Mouse (Mus musculus) heart, embryonic 15.5 days (tissue): ENCODE results near the gene Hist1h2bc. TPM values are rescaled to one million over a fixed set of nuclear protein-coding genes. Genes with fewer than 3 reads are reported as not detected.
"Not testable (repeated sequence)": the region's sequence is repeated elsewhere in the genome, so short reads cannot be mapped to it uniquely, and the experiment has no call there.

Experiments used
- ATAC-seq: fragments of 200-750 bp; cut with Nextera tagmentation; replicated peaks from 2 replicates; pipeline ENCODE4 v1.8.0; 2017; ENCODE audit warnings: low read depth, moderate TSS enrichment; ENCODE audit not compliant: insufficient number of reproducible peaks, insufficient read depth, low FRiP score
- H3K27ac ChIP-seq: fragments of 300-500 bp; sonication (generic); 2 replicates; pipeline ENCODE4 v1.5.1; 2015; ENCODE audit warnings: mild to moderate bottlenecking, inconsistent platforms
- H3K27me3 ChIP-seq: fragments of 300-500 bp; sonication (generic); 2 replicates; pipeline ENCODE4 v1.6.1; 2015; ENCODE audit warnings: inconsistent platforms
- H3K36me3 ChIP-seq: fragments of 300-500 bp; sonication (generic); 2 replicates; pipeline ENCODE4 v1.6.1; 2015; ENCODE audit warnings: mild to moderate bottlenecking, inconsistent platforms
- H3K4me1 ChIP-seq: fragments of 300-500 bp; sonication (generic); replicated peaks from 2 replicates; pipeline ENCODE4 v1.6.1; 2015; ENCODE audit warnings: inconsistent platforms
- H3K4me2 ChIP-seq: fragments of 300-500 bp; sonication (generic); 2 replicates; pipeline ENCODE4 v1.6.1; 2015; ENCODE audit warnings: inconsistent platforms, mild to moderate bottlenecking, moderate library complexity
- H3K4me3 ChIP-seq: fragments of 300-500 bp; sonication (generic); 2 replicates; pipeline ENCODE4 v1.5.1; 2015; ENCODE audit warnings: mild to moderate bottlenecking, inconsistent platforms
- H3K9ac ChIP-seq: fragments of 300-500 bp; sonication (generic); 2 replicates; pipeline ENCODE4 v1.6.1; 2015; ENCODE audit warnings: mild to moderate bottlenecking, inconsistent platforms
- H3K9me3 ChIP-seq: fragments of 300-500 bp; sonication (generic); replicated peaks from 2 replicates; pipeline ENCODE4 v1.6.1; 2016; ENCODE audit warnings: inconsistent platforms
- WGBS: fragments of 180-500 bp; shearing (Covaris S2); methylation state at CpG from one replicate; pipeline ENCODE4 v1.1.7; 2015; ENCODE audit warnings: mixed read lengths; 5-methylcytosine and 5-hydroxymethylcytosine counted together
- polyA plus RNA-seq: library from polyadenylated mRNA; unstranded; fragments of >200 nt; fragmentation: Nextera tagmentation; extraction: Ambion mirVana; gene quantifications from 2 replicates; pipeline ENCODE4 v1.2.1, GENCODE M21; 2015

Gene Hist1h2bc
- polyA plus RNA-seq, 1 experiment from 2014 or later: 51.8 TPM

- no peaks in the 10 kb centered on the region for H3K36me3 ChIP-seq
- no peak overlapping the region for H3K4me3 ChIP-seq
- peaks cover 4% of the 10 kb centered on the region; the same call in 1 of the 2 replicates for H3K4me1 ChIP-seq
- H3K27ac ChIP-seq: no peak overlapping the region
- H3K27me3 ChIP-seq: no peaks in the 10 kb centered on the region
- no peak overlapping the region for H3K9ac ChIP-seq
- no peak for ATAC-seq
- 46% methylated on average over 11 of the region's 11 CpGs for WGBS
- H3K4me2 ChIP-seq: no peak overlapping the region
- no peaks in the 10 kb centered on the region for H3K9me3 ChIP-seq
These were observed 33.2 kb downstream of the Hist1h2bc start for GRCm38 (mm10) chr13:23717176-23717575.

- not testable (repeated sequence) for H3K27me3 ChIP-seq, H3K4me1 ChIP-seq, H3K36me3 ChIP-seq, H3K27ac ChIP-seq, H3K4me2 ChIP-seq, H3K4me3 ChIP-seq, H3K9me3 ChIP-seq, H3K9ac ChIP-seq, ATAC-seq
- 17% methylated on average over 2 of the region's 2 CpGs for WGBS
These were observed 33.7 kb downstream of the Hist1h2bc start for GRCm38 (mm10) chr13:23717593-23718245.

GRCm38 (mm10) chr13:23724239-23724638 is 40.2 kb downstream of the Hist1h2bc start:
- Histone ChIP-seq H3K4me1 (peaks cover 2% of the 10 kb centered on the region; the same call in 1 of the 2 replicates), H3K9ac (no peak overlapping the region), H3K4me3 (no peak overlapping the region), H3K4me2 (no peak overlapping the region), H3K27me3 (no peaks in the 10 kb centered on the region), H3K9me3 (no peaks in the 10 kb centered on the region), H3K27ac (no peak overlapping the region), H3K36me3 (no peaks in the 10 kb centered on the region)
- ATAC-seq: no peak
- 50% methylated on average over 4 of the region's 4 CpGs for WGBS

GRCm38 (mm10) chr13:23725213-23725612 is 41.2 kb downstream of the Hist1h2bc start:
- Histone ChIP-seq H3K27ac (no peak overlapping the region), H3K4me3 (no peak overlapping the region), H3K36me3 (no peaks in the 10 kb centered on the region), H3K4me2 (no peak overlapping the region), H3K27me3 (no peaks in the 10 kb centered on the region), H3K9ac (no peak overlapping the region), H3K9me3 (no peaks in the 10 kb centered on the region), H3K4me1 (peaks cover 2% of the 10 kb centered on the region; the same call in 1 of the 2 replicates)
- no peak for ATAC-seq
- 80% methylated on average over 1 of the region's 1 CpGs for WGBS

- Histone ChIP-seq H3K4me1 (peaks cover 9% of the 10 kb centered on the region), H3K27ac (0 out of 2 replicates have a peak overlapping the region, but pooled peaks have one; percentile 1), H3K27me3 (no peaks in the 10 kb centered on the region), H3K4me2 (no peak overlapping the region), H3K36me3 (no peaks in the 10 kb centered on the region), H3K9ac (no peak overlapping the region), H3K9me3 (no peaks in the 10 kb centered on the region), H3K4me3 (no peak overlapping the region)
- 70% methylated on average over 18 of the region's 18 CpGs for WGBS
- ATAC-seq: no peak
These were observed 44.6 kb downstream of the Hist1h2bc start for GRCm38 (mm10) chr13:23728472-23729191.

- no peaks in the 10 kb centered on the region for H3K36me3 ChIP-seq
- peaks cover 7% of the 10 kb centered on the region for H3K4me1 ChIP-seq
- H3K27ac ChIP-seq: 0 out of 2 replicates have a peak overlapping the region, but pooled peaks have one; percentile 1
- no peak for ATAC-seq
- no peak overlapping the region for H3K4me3 ChIP-seq
- WGBS: 82% methylated on average over 9 of the region's 9 CpGs
- H3K9ac ChIP-seq: no peak overlapping the region
- no peaks in the 10 kb centered on the region for H3K27me3 ChIP-seq
- H3K9me3 ChIP-seq: no peaks in the 10 kb centered on the region
- no peak overlapping the region for H3K4me2 ChIP-seq
These were observed 45.2 kb downstream of the Hist1h2bc start for GRCm38 (mm10) chr13:23729192-23729525.

- Histone ChIP-seq H3K27ac (no peak overlapping the region), H3K27me3 (no peaks in the 10 kb centered on the region), H3K9ac (no peak overlapping the region), H3K9me3 (no peaks in the 10 kb centered on the region), H3K4me2 (no peak overlapping the region), H3K4me3 (no peak overlapping the region), H3K4me1 (peaks cover 6% of the 10 kb centered on the region), H3K36me3 (no peaks in the 10 kb centered on the region)
- no peak for ATAC-seq
- whole genome bisulfite sequencing: 92% methylated on average over 5 of the region's 5 CpGs
These were observed 45.7 kb downstream of the Hist1h2bc start for GRCm38 (mm10) chr13:23729706-23730105.

- no peak for ATAC-seq
- Histone ChIP-seq H3K9me3 (no peaks in the 10 kb centered on the region), H3K27me3 (no peaks in the 10 kb centered on the region), H3K9ac (no peak overlapping the region), H3K4me3 (no peak overlapping the region), H3K36me3 (no peaks in the 10 kb centered on the region), H3K27ac (no peak overlapping the region), H3K4me2 (no peak overlapping the region), H3K4me1 (peaks cover 6% of the 10 kb centered on the region)
- 13% methylated on average over 8 of the region's 8 CpGs for WGBS
These were observed 46.5 kb downstream of the Hist1h2bc start for GRCm38 (mm10) chr13:23730479-23730878.

- H3K27ac ChIP-seq: no peak overlapping the region
- H3K9ac ChIP-seq: no peak overlapping the region
- H3K9me3 ChIP-seq: no peaks in the 10 kb centered on the region
- H3K4me2 ChIP-seq: no peak overlapping the region
- H3K27me3 ChIP-seq: no peaks in the 10 kb centered on the region
- no peak for ATAC-seq
- no peak overlapping the region for H3K4me3 ChIP-seq
- H3K4me1 ChIP-seq: peaks cover 6% of the 10 kb centered on the region
- 22% methylated on average over 8 of the region's 8 CpGs for WGBS
- no peaks in the 10 kb centered on the region for H3K36me3 ChIP-seq
These were observed 48.3 kb downstream of the Hist1h2bc start for GRCm38 (mm10) chr13:23732156-23732804.

- peaks cover 20% of the 10 kb centered on the region for H3K4me1 ChIP-seq
- H3K27ac ChIP-seq: no peak overlapping the region
- no peaks in the 10 kb centered on the region for H3K9me3 ChIP-seq
- no peak overlapping the region for H3K4me2 ChIP-seq
- H3K27me3 ChIP-seq: no peaks in the 10 kb centered on the region
- H3K36me3 ChIP-seq: no peaks in the 10 kb centered on the region
- 86% methylated on average over 5 of the region's 5 CpGs for WGBS
- no peak overlapping the region for H3K4me3 ChIP-seq
- ATAC-seq: no peak
- no peak overlapping the region for H3K9ac ChIP-seq
These were observed 53.1 kb downstream of the Hist1h2bc start for GRCm38 (mm10) chr13:23737091-23737490.

GRCm38 (mm10) chr13:23738041-23738440 is 54.0 kb downstream of the Hist1h2bc start:
- H3K9me3 ChIP-seq: no peaks in the 10 kb centered on the region
- H3K4me1 ChIP-seq: peaks cover 19% of the 10 kb centered on the region
- no peak for ATAC-seq
- H3K36me3 ChIP-seq: no peaks in the 10 kb centered on the region
- peak overlapping the region; percentile 74 for H3K4me3 ChIP-seq
- H3K27ac ChIP-seq: peak overlapping the region; percentile 99
- no peaks in the 10 kb centered on the region for H3K27me3 ChIP-seq
- H3K9ac ChIP-seq: peak overlapping the region; percentile 92; the same call in 1 of the 2 replicates
- WGBS: 23% methylated on average over 4 of the region's 4 CpGs
- H3K4me2 ChIP-seq: peak overlapping the region; percentile 97
